Mouse (Mus musculus): ENCODE measurements around the gene Slc2a10. TPM values are rescaled to one million over a fixed set of nuclear protein-coding genes. Genes with fewer than 3 reads are reported as not detected.
"Not testable (repeated sequence)": the region's sequence is repeated elsewhere in the genome, so short reads cannot be mapped to it uniquely, and the experiment has no call there.

Slc2a10 gene
- polyA plus RNA-seq, 1 experiment from 2014 or later, result 0.27 TPM

DNA sequence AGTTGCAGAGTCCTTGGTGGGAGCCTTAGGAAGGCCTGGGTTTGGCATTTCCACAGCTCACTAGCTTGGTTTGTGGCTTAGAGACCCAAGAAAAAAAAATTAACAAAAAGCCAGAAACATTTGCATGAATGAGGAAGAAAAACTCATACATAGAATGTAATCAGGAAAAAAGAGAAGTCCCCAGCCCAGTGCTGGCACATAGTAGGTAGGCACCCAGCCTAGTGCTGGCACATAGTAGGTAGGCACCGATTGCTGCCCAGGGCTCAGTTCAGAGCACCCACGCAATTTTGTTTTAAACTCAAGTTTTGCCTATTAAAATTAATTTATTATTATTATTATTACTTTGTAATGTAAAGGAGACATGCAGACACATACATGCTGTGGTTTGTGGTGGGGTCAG is 42.1 kb downstream of the Slc2a10 start:
- Histone ChIP-seq H3K4me3 (ENCODE audit: low read depth, low read length) (no peak overlapping the region), H3K9me3 (replicated peaks; ENCODE audit: control insufficient read depth, low read length) (no peaks in the 10 kb centered on the region), H3K27me3 (ENCODE audit: control insufficient read depth, insufficient read depth, low read depth, low read length) (no peaks in the 10 kb centered on the region), H3K4me2 (ENCODE audit: low read depth, low read length) (no peak overlapping the region), H3K4me1 (ENCODE audit: control insufficient read depth, low read depth, low read length) (no peaks in the 10 kb centered on the region), H3K36me3 (ENCODE audit: control insufficient read depth, insufficient read depth) (no peaks in the 10 kb centered on the region), H3K27ac (ENCODE audit: low read length) (no peak overlapping the region), H3K9ac (ENCODE audit: low read depth, low read length) (no peak overlapping the region)
- WGBS (ENCODE audit: insufficient replicate concordance), result 68% methylated on average over 2 of the region's 2 CpGs
- ATAC-seq (ENCODE audit: low read depth), result no peak

DNA sequence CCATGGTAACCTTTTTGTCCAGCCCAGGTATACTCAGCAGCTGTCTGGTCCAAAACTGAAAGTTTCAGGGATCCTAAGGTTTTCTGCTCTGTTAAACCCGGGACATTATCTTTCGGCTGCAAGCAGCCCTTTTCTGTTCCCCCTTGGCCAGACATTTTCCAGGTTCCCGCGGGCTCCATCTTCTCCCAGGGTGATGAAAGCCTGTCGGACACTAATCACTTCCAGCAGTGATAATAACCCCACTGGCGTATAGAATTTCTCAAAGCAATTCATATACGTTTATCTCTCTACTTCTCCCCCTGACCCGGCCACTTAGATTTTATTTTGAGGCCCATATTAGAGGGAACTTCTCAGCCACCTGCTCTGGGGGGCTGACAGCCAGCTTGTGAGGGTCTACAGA is 42.8 kb downstream of the Slc2a10 start:
- ATAC-seq (ENCODE audit: low read depth), result no peak
- Histone ChIP-seq H3K4me2 (ENCODE audit: low read depth, low read length) (no peak overlapping the region), H3K9ac (ENCODE audit: low read depth, low read length) (no peak overlapping the region)

DNA sequence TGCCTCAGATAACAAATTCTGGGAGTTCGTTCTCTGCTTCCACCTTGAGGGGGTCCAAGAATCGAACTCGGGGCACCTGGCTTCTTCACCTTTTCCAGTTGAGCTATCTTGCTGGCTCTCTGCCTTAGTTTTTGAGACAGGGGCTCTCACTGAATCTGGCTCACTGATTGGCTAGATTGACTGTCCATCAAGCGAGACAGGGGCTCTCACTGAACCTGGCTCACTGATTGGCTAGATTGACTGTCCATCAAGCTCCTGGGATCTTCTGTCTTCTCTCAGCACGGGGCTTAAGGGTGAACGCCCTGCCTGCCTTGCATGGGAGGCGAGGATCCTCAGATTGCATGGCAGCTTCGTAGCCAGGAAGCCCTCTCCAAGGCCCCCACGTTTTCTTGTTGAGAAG is 43.8 kb downstream of the Slc2a10 start:
- WGBS (ENCODE audit: insufficient replicate concordance), result 35% methylated on average over 9 of the region's 9 CpGs

More for the DNA sequence above, 42.8 kb downstream of the Slc2a10 start:
- Histone ChIP-seq H3K27me3 (ENCODE audit: control insufficient read depth, insufficient read depth, low read depth, low read length) (no peaks in the 10 kb centered on the region), H3K27ac (ENCODE audit: low read length) (no peak overlapping the region), H3K9me3 (replicated peaks; ENCODE audit: control insufficient read depth, low read length) (no peaks in the 10 kb centered on the region), H3K4me1 (ENCODE audit: control insufficient read depth, low read depth, low read length) (no peaks in the 10 kb centered on the region), H3K36me3 (ENCODE audit: control insufficient read depth, insufficient read depth) (no peaks in the 10 kb centered on the region), H3K4me3 (ENCODE audit: low read depth, low read length) (no peak overlapping the region)
- 64% methylated on average over 8 of the region's 8 CpGs for WGBS (ENCODE audit: insufficient replicate concordance)

DNA sequence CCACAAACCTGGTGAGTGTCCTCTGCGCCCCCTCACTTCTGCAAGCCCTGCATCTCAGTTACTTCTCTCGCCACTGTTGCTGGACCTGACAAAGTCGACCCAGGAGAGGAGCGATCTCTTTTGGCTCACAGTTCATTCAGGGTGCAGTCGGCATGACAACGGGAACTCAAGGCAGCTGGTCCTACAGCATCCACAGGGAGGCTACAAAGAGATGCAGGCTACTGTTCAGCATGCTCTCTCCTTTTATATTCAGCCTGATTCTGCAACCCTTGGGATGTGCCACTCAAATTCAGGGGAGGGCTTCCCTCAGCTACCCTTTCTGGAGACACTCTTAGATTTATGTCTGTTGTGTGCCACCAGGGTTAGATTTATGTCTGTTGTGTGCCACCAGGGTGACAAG is 45.0 kb downstream of the Slc2a10 start:
- H3K4me1 ChIP-seq (ENCODE audit: control insufficient read depth, low read depth, low read length), result no peaks in the 10 kb centered on the region
- no peak overlapping the region for H3K4me3 ChIP-seq (ENCODE audit: low read depth, low read length)
- ATAC-seq (ENCODE audit: low read depth), result no peak
- no peak overlapping the region for H3K27ac ChIP-seq (ENCODE audit: low read length)
- no peaks in the 10 kb centered on the region for H3K36me3 ChIP-seq (ENCODE audit: control insufficient read depth, insufficient read depth)
- no peak overlapping the region for H3K9ac ChIP-seq (ENCODE audit: low read depth, low read length)
- no peaks in the 10 kb centered on the region for H3K27me3 ChIP-seq (ENCODE audit: control insufficient read depth, insufficient read depth, low read depth, low read length)
- no peaks in the 10 kb centered on the region for H3K9me3 ChIP-seq (replicated peaks; ENCODE audit: control insufficient read depth, low read length)
- no peak overlapping the region for H3K4me2 ChIP-seq (ENCODE audit: low read depth, low read length)
- 48% methylated on average over 6 of the region's 6 CpGs for WGBS (ENCODE audit: insufficient replicate concordance)

More for the DNA sequence above, 43.8 kb downstream of the Slc2a10 start:
- no peak overlapping the region for H3K9ac ChIP-seq (ENCODE audit: low read depth, low read length)
- no peaks in the 10 kb centered on the region for H3K36me3 ChIP-seq (ENCODE audit: control insufficient read depth, insufficient read depth)
- no peak overlapping the region for H3K27ac ChIP-seq (ENCODE audit: low read length)
- H3K4me3 ChIP-seq (ENCODE audit: low read depth, low read length), result no peak overlapping the region
- no peak for ATAC-seq (ENCODE audit: low read depth)
- H3K27me3 ChIP-seq (ENCODE audit: control insufficient read depth, insufficient read depth, low read depth, low read length), result no peaks in the 10 kb centered on the region
- no peak overlapping the region for H3K4me2 ChIP-seq (ENCODE audit: low read depth, low read length)
- H3K9me3 ChIP-seq (replicated peaks; ENCODE audit: control insufficient read depth, low read length), result no peaks in the 10 kb centered on the region
- no peaks in the 10 kb centered on the region for H3K4me1 ChIP-seq (ENCODE audit: control insufficient read depth, low read depth, low read length)

DNA sequence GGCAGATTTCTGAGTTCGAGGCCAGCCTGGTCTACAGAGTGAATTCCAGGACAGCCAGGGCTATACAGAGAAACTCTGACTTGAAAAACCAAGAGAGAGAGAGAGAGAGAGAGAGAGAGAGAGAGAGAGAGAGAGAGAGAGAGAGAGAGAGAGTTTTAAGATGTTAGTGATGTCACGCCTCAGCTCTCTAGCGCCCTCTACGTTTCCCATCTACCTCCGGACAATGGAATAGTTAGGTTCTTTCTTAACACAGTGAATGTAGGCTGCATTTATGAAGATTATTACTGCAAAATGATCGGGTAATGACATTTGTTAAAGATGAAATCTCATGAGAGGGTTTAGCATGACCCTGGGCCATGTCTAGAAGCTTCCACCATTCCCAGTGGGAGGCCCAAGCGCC is 46.8 kb downstream of the Slc2a10 start:
- H3K9ac ChIP-seq (ENCODE audit: low read depth, low read length); H3K27ac ChIP-seq (ENCODE audit: low read length); H3K9me3 ChIP-seq (replicated peaks; ENCODE audit: control insufficient read depth, low read length); ATAC-seq (ENCODE audit: low read depth); H3K4me3 ChIP-seq (ENCODE audit: low read depth, low read length); H3K4me2 ChIP-seq (ENCODE audit: low read depth, low read length); H3K36me3 ChIP-seq (ENCODE audit: control insufficient read depth, insufficient read depth); H3K4me1 ChIP-seq (ENCODE audit: control insufficient read depth, low read depth, low read length); H3K27me3 ChIP-seq (ENCODE audit: control insufficient read depth, insufficient read depth, low read depth, low read length): not testable (repeated sequence)
- WGBS (ENCODE audit: insufficient replicate concordance), result 55% methylated on average over 7 of the region's 7 CpGs

DNA sequence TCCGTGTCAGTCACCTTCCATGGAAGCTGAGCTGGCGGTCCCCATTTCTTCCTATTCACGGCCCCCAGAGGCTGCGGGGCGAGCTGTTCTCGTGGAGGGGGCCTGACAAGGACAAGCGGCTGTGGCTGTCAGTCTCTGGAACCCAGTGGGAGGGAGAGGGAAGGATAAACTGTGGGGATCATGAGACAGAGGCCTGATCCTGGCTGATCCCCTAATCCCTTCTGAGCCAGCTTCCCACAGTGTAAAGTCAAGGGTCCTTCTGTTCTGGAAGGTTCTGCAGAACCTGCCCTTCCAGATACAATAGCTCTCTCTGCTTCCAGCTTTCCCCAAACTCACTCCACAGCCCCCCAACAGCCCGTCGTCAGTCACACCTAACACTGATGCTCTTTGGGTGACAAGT is 50.5 kb downstream of the Slc2a10 start:
- H3K4me1 ChIP-seq (ENCODE audit: control insufficient read depth, low read depth, low read length), result no peaks in the 10 kb centered on the region
- H3K4me3 ChIP-seq (ENCODE audit: low read depth, low read length), result no peak overlapping the region
- no peak overlapping the region for H3K9ac ChIP-seq (ENCODE audit: low read depth, low read length)
- no peak overlapping the region for H3K4me2 ChIP-seq (ENCODE audit: low read depth, low read length)
- no peak overlapping the region for H3K27ac ChIP-seq (ENCODE audit: low read length)
- 59% methylated on average over 9 of the region's 9 CpGs for whole genome bisulfite sequencing (ENCODE audit: insufficient replicate concordance)
- no peaks in the 10 kb centered on the region for H3K27me3 ChIP-seq (ENCODE audit: control insufficient read depth, insufficient read depth, low read depth, low read length)
- no peak for ATAC-seq (ENCODE audit: low read depth)
- H3K36me3 ChIP-seq (ENCODE audit: control insufficient read depth, insufficient read depth), result no peaks in the 10 kb centered on the region
- no peaks in the 10 kb centered on the region for H3K9me3 ChIP-seq (replicated peaks; ENCODE audit: control insufficient read depth, low read length)

DNA sequence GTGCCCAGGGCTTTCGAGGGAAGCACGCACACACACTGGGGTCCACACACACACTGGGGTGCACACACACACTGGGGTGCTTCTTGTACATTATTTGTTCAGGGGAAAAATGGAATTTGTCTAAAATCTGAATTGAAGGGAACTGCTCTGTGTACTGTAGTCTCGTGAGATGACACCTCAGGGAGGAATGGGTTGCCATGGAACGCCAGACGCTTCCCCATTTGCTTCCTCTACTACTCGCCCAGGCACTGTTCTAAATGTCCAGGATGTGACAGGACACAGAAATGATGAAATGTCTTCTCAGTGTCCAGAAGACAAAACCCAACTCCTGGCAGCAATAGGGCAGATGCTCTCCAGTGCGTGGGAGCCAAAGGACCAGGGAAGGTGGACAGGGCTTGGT is 53.7 kb downstream of the Slc2a10 start:
- Histone ChIP-seq H3K9me3 (replicated peaks; ENCODE audit: control insufficient read depth, low read length) (no peaks in the 10 kb centered on the region), H3K4me3 (ENCODE audit: low read depth, low read length) (no peak overlapping the region), H3K36me3 (ENCODE audit: control insufficient read depth, insufficient read depth) (no peaks in the 10 kb centered on the region), H3K9ac (ENCODE audit: low read depth, low read length) (no peak overlapping the region), H3K4me2 (ENCODE audit: low read depth, low read length) (no peak overlapping the region), H3K27ac (ENCODE audit: low read length) (no peak overlapping the region), H3K27me3 (ENCODE audit: control insufficient read depth, insufficient read depth, low read depth, low read length) (no peaks in the 10 kb centered on the region), H3K4me1 (ENCODE audit: control insufficient read depth, low read depth, low read length) (no peaks in the 10 kb centered on the region)
- no peak for ATAC-seq (ENCODE audit: low read depth)
- WGBS (ENCODE audit: insufficient replicate concordance), result 50% methylated on average over 7 of the region's 7 CpGs

DNA sequence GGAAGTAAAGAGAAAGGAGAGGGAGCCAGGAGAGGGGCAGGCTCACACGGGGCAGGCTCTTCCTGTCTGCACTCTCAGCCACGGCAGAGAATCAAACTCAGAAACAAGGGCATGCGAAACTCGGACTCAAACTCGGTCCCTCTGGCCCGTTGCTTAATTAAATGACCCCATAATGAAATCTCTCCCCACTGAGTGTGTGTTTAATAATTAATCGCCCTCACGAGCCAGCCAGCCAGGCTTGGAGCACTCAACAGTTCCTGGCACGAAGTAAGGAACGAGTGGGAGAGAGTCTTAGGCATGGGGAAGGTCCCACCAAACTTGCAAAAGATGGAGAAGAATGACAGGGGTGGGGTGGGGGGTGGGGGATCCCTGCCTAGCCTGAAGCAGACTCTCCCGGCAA is 55.3 kb downstream of the Slc2a10 start:
- no peak overlapping the region for H3K4me3 ChIP-seq (ENCODE audit: low read depth, low read length)
- no peak for ATAC-seq (ENCODE audit: low read depth)
- H3K27me3 ChIP-seq (ENCODE audit: control insufficient read depth, insufficient read depth, low read depth, low read length), result peaks cover 15% of the 10 kb centered on the region
- WGBS (ENCODE audit: insufficient replicate concordance), result 30% methylated on average over 11 of the region's 11 CpGs
- no peak overlapping the region for H3K9ac ChIP-seq (ENCODE audit: low read depth, low read length)
- H3K9me3 ChIP-seq (replicated peaks; ENCODE audit: control insufficient read depth, low read length), result no peaks in the 10 kb centered on the region
- no peak overlapping the region for H3K4me2 ChIP-seq (ENCODE audit: low read depth, low read length)
- no peak overlapping the region for H3K27ac ChIP-seq (ENCODE audit: low read length)
- no peaks in the 10 kb centered on the region for H3K36me3 ChIP-seq (ENCODE audit: control insufficient read depth, insufficient read depth)
- no peaks in the 10 kb centered on the region for H3K4me1 ChIP-seq (ENCODE audit: control insufficient read depth, low read depth, low read length)

DNA sequence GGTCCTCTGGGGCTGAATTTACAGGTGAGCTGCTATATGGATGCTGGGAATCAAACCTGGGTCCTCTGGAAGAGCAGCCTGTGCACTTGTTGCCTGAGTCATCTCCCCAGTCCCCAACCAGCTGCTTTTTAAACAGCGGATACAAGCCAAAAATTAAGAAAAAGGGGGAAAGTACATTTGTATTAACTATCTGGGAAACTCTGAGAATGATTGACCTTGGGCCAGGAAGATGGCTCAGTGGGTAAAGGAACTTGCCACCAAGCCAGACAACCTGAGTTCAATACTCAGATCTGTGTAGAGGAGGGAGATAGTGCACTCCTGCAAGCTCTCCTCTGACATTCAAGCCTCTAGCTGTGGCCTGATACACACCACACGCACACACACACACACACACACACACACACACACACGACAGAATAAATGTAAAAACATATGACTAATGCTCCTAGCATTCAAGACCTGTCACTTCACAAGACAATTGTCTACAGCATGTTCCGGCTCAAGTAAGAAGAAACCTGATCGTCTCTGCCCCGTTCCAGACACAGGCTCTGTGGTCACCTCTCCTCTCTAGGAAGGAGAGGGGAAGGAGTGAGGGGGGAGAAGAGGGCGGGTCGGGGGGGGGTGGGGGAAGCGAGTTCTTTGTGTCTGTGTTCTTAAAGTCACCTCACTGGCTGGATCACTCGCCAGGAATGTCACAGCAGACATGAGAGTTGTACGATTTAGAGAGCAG is 56.1 kb downstream of the Slc2a10 start:
- 18% methylated on average over 11 of the region's 11 CpGs for WGBS (ENCODE audit: insufficient replicate concordance)
- Histone ChIP-seq H3K4me1 (ENCODE audit: control insufficient read depth, low read depth, low read length) (no peaks in the 10 kb centered on the region), H3K27ac (ENCODE audit: low read length) (no peak overlapping the region), H3K9ac (ENCODE audit: low read depth, low read length) (no peak overlapping the region), H3K9me3 (replicated peaks; ENCODE audit: control insufficient read depth, low read length) (no peaks in the 10 kb centered on the region), H3K4me3 (ENCODE audit: low read depth, low read length) (no peak overlapping the region), H3K36me3 (ENCODE audit: control insufficient read depth, insufficient read depth) (no peaks in the 10 kb centered on the region), H3K4me2 (ENCODE audit: low read depth, low read length) (no peak overlapping the region), H3K27me3 (ENCODE audit: control insufficient read depth, insufficient read depth, low read depth, low read length) (peaks cover 20% of the 10 kb centered on the region)
- ATAC-seq (ENCODE audit: low read depth), result no peak
